Mouse (Mus musculus) hindbrain, embryonic 14.5 days (tissue): ENCODE measurements around the gene Samhd1. TPM values are rescaled to one million over a fixed set of nuclear protein-coding genes. Genes with fewer than 3 reads are reported as not detected.

ENCODE experiments used
- ATAC-seq: fragments of 200-750 bp; cut with Nextera tagmentation; 2 replicates; pipeline ENCODE4 v1.8.0; 2017; ENCODE audit warnings: moderate number of reproducible peaks, mild to moderate bottlenecking, moderate TSS enrichment, moderate library complexity; ENCODE audit not compliant: low FRiP score
- DNase-seq: peaks from one replicate; pipeline ENCODE4 v3.0.0-alpha.2; 2015; ENCODE audit warnings: low spot score
- H3K27ac ChIP-seq: fragments of 300-500 bp; sonication (generic); 2 replicates; pipeline ENCODE4 v1.5.1; 2014; ENCODE audit warnings: mild to moderate bottlenecking, moderate library complexity
- H3K27me3 ChIP-seq: fragments of 300-500 bp; sonication (generic); 2 replicates; pipeline ENCODE4 v1.6.1; 2014; ENCODE audit warnings: mild to moderate bottlenecking, low read length, mixed read lengths; ENCODE audit not compliant: control insufficient read depth, insufficient read depth
- H3K36me3 ChIP-seq: fragments of 300-500 bp; sonication (generic); replicated peaks from 2 replicates; pipeline ENCODE4 v1.6.1; 2014; ENCODE audit not compliant: control insufficient read depth, insufficient read depth
- H3K4me1 ChIP-seq: fragments of 300-500 bp; sonication (generic); replicated peaks from 2 replicates; pipeline ENCODE4 v1.6.1; 2014; ENCODE audit warnings: antibody characterized with exemption, low read length, mixed read lengths; ENCODE audit not compliant: control insufficient read depth, insufficient read depth
- H3K4me2 ChIP-seq: fragments of 300-500 bp; sonication (generic); replicated peaks from 2 replicates; pipeline ENCODE4 v1.6.1; 2014; ENCODE audit warnings: mild to moderate bottlenecking, moderate library complexity
- H3K4me3 ChIP-seq: fragments of 300-500 bp; sonication (generic); replicated peaks from 2 replicates; pipeline ENCODE4 v1.5.1; 2014; ENCODE audit warnings: mild to moderate bottlenecking, low read length
- H3K9ac ChIP-seq: fragments of 300-500 bp; sonication (generic); 2 replicates; pipeline ENCODE4 v1.6.1; 2014
- H3K9me3 ChIP-seq: fragments of 300-500 bp; sonication (generic); 2 replicates; pipeline ENCODE4 v1.6.1; 2016; ENCODE audit warnings: low read length; ENCODE audit not compliant: control insufficient read depth
- WGBS: fragments of 180-500 bp; shearing (Covaris S2); extraction: QIAGEN DNeasy Blood & Tissue Kit; methylation state at CpG from one replicate; pipeline ENCODE4 v1.1.7; 2014; 5-methylcytosine and 5-hydroxymethylcytosine counted together
- polyA plus RNA-seq: library from polyadenylated mRNA; unstranded; fragments of >200 nt; fragmentation: Nextera tagmentation; extraction: Ambion mirVana; gene quantifications from 2 replicates; pipeline ENCODE4 v1.2.1, GENCODE M21; 2014

The Samhd1 gene
- polyA plus RNA-seq, 1 experiment from 2014 or later, result 12.2 TPM

- no peak for DNase-seq
- Histone ChIP-seq H3K4me1 (0 out of 2 replicates have a peak, but pooled peaks cover 3% of the 10 kb centered on the region), H3K27ac (no peak overlapping the region), H3K4me3 (no peak overlapping the region), H3K9me3 (no peaks in the 10 kb centered on the region), H3K9ac (no peak overlapping the region), H3K36me3 (no peaks in the 10 kb centered on the region), H3K4me2 (no peak overlapping the region), H3K27me3 (no peaks in the 10 kb centered on the region)
- ATAC-seq, result no peak
- WGBS, result 97% methylated on average over 5 of the region's 5 CpGs
Measured at GRCm38 (mm10) chr2:157139251-157139802, 4.3 kb upstream of the Samhd1 start.

GRCm38 (mm10) chr2:157138808-157139207, 3.7 kb upstream of the Samhd1 start:
- Histone ChIP-seq H3K4me3 (no peak overlapping the region), H3K27ac (no peak overlapping the region), H3K4me2 (no peak overlapping the region), H3K4me1 (0 out of 2 replicates have a peak, but pooled peaks cover 3% of the 10 kb centered on the region), H3K9me3 (no peaks in the 10 kb centered on the region), H3K36me3 (no peaks in the 10 kb centered on the region), H3K27me3 (no peaks in the 10 kb centered on the region), H3K9ac (no peak overlapping the region)
- no peak for ATAC-seq
- no peak for DNase-seq
- 85% methylated on average over 5 of the region's 5 CpGs for WGBS

- Histone ChIP-seq H3K4me1 (0 out of 2 replicates have a peak, but pooled peaks cover 3% of the 10 kb centered on the region), H3K4me3 (no peak overlapping the region), H3K27ac (no peak overlapping the region), H3K27me3 (no peaks in the 10 kb centered on the region), H3K9ac (no peak overlapping the region), H3K36me3 (no peaks in the 10 kb centered on the region), H3K9me3 (no peaks in the 10 kb centered on the region), H3K4me2 (no peak overlapping the region)
- DNase-seq, result no peak
- ATAC-seq, result no peak
- 94% methylated on average over 9 of the region's 9 CpGs for WGBS
Measured at GRCm38 (mm10) chr2:157137959-157138731, 3.1 kb upstream of the Samhd1 start.

- H3K27me3 ChIP-seq, result no peaks in the 10 kb centered on the region
- no peak overlapping the region for H3K4me3 ChIP-seq
- ATAC-seq (no peak), DNase-seq (no peak)
- no peak overlapping the region for H3K27ac ChIP-seq
- no peak overlapping the region for H3K9ac ChIP-seq
- H3K4me2 ChIP-seq, result no peak overlapping the region
- no peaks in the 10 kb centered on the region for H3K9me3 ChIP-seq
- H3K36me3 ChIP-seq, result no peaks in the 10 kb centered on the region
- WGBS, result 78% methylated on average over 2 of the region's 2 CpGs
- H3K4me1 ChIP-seq, result 0 out of 2 replicates have a peak, but pooled peaks cover 3% of the 10 kb centered on the region
Measured at GRCm38 (mm10) chr2:157136646-157137045, 1.6 kb upstream of the Samhd1 start.

- Histone ChIP-seq H3K4me2 (no peak overlapping the region), H3K4me1 (0 out of 2 replicates have a peak, but pooled peaks cover 3% of the 10 kb centered on the region), H3K9ac (no peak overlapping the region), H3K9me3 (no peaks in the 10 kb centered on the region), H3K36me3 (no peaks in the 10 kb centered on the region), H3K4me3 (no peak overlapping the region), H3K27me3 (no peaks in the 10 kb centered on the region), H3K27ac (no peak overlapping the region)
- no peak for DNase-seq
- ATAC-seq, result no peak
- WGBS, result 93% methylated on average over 4 of the region's 4 CpGs
Measured at GRCm38 (mm10) chr2:157136176-157136575, 1.1 kb upstream of the Samhd1 start.

- Histone ChIP-seq H3K27me3 (no peaks in the 10 kb centered on the region), H3K27ac (0 out of 2 replicates have a peak overlapping the region, but pooled peaks have one; percentile 29), H3K4me2 (peak overlapping the region; percentile 82), H3K4me3 (peak overlapping the region; percentile 60), H3K4me1 (0 out of 2 replicates have a peak, but pooled peaks cover 3% of the 10 kb centered on the region), H3K36me3 (no peaks in the 10 kb centered on the region), H3K9me3 (no peaks in the 10 kb centered on the region), H3K9ac (peak overlapping the region; percentile 59)
- ATAC-seq, result no peak
- DNase-seq, result no peak
- WGBS, result 85% methylated on average over 10 of the region's 10 CpGs
Measured at GRCm38 (mm10) chr2:157135529-157136120, 560 bp upstream of the Samhd1 start.

- Histone ChIP-seq H3K4me3 (peak overlapping the region; percentile 60), H3K27ac (peak overlapping the region; percentile 11; the same call in 1 of the 2 replicates), H3K4me2 (peak overlapping the region; percentile 82), H3K4me1 (0 out of 2 replicates have a peak, but pooled peaks cover 3% of the 10 kb centered on the region), H3K27me3 (no peaks in the 10 kb centered on the region), H3K9ac (peak overlapping the region; percentile 59), H3K36me3 (no peaks in the 10 kb centered on the region), H3K9me3 (no peaks in the 10 kb centered on the region)
- under 1% methylated on average over 25 of the region's 25 CpGs for WGBS
- ATAC-seq (peak; percentile 65), DNase-seq (no peak)
Measured at GRCm38 (mm10) chr2:157134479-157134931, 560 bp downstream of the Samhd1 start.

GRCm38 (mm10) chr2:157133769-157134478, 1.1 kb downstream of the Samhd1 start:
- Histone ChIP-seq H3K4me3 (peak overlapping the region; percentile 60), H3K9me3 (no peaks in the 10 kb centered on the region), H3K27me3 (no peaks in the 10 kb centered on the region), H3K4me1 (0 out of 2 replicates have a peak, but pooled peaks cover 3% of the 10 kb centered on the region), H3K9ac (peak overlapping the region; percentile 59), H3K27ac (no peak overlapping the region), H3K36me3 (no peaks in the 10 kb centered on the region), H3K4me2 (peak overlapping the region; percentile 82)
- ATAC-seq (no peak), DNase-seq (no peak)
- 19% methylated on average over 11 of the region's 11 CpGs for WGBS
